Mouse (Mus musculus) megakaryocyte progenitor cell, adult 5-6 weeks (primary cell): ENCODE data around the gene Prokr2. TPM values are rescaled to one million over a fixed set of nuclear protein-coding genes. Genes with fewer than 3 reads are reported as not detected.
"Not testable (repeated sequence)": the region's sequence is repeated elsewhere in the genome, so short reads cannot be mapped to it uniquely, and the experiment has no call there.

Experiments
- ATAC-seq: replicated peaks from 2 replicates; pipeline ENCODE4 v1.8.0; 2016; ENCODE audit warnings: mild to moderate bottlenecking, moderate TSS enrichment, inconsistent platforms; ENCODE audit not compliant: poor library complexity
- total RNA-seq, 2 experiments: library from RNA; stranded (forward) in 1 of 2; stranded (reverse) in 1 of 2; fragments of 157-497, 149-512 nt in 1 of 2; fragments of 200-1000 nt in 1 of 2; gene quantifications; 2 replicates each; pipeline versions ENCODE4 v1.2.3 to v1.2.4; 2015 to 2017

Prokr2 gene
- total RNA-seq, 2 experiments from 2014 or later, result not detected

GRCm38 (mm10) chr2:132341293-132341692, 44.0 kb downstream of the Prokr2 start:
- ATAC-seq, result peak; percentile 34; the same call in 1 of the 2 replicates

GRCm38 (mm10) chr2:132340350-132340749, 44.9 kb downstream of the Prokr2 start:
- ATAC-seq, result no peak

- peak; percentile 60 for ATAC-seq
These were observed 48.0 kb downstream of the Prokr2 start for GRCm38 (mm10) chr2:132337202-132337601.

GRCm38 (mm10) chr2:132323541-132323940, 61.7 kb downstream of the Prokr2 start:
- ATAC-seq, result no peak

- ATAC-seq, result no peak
These were observed 64.7 kb downstream of the Prokr2 start for GRCm38 (mm10) chr2:132320516-132320915.

- ATAC-seq, result no peak
These were observed 68.1 kb downstream of the Prokr2 start for GRCm38 (mm10) chr2:132317178-132317577.

GRCm38 (mm10) chr2:132316041-132316808, 69.0 kb downstream of the Prokr2 start:
- peak; percentile 99 for ATAC-seq

- not testable (repeated sequence) for ATAC-seq
These were observed 71.2 kb downstream of the Prokr2 start for GRCm38 (mm10) chr2:132314057-132314456.

GRCm38 (mm10) chr2:132313568-132313967, 71.7 kb downstream of the Prokr2 start:
- ATAC-seq, result no peak

- ATAC-seq, result no peak
These were observed 72.6 kb downstream of the Prokr2 start for GRCm38 (mm10) chr2:132312616-132313015.

- no peak for ATAC-seq
These were observed 75.8 kb downstream of the Prokr2 start for GRCm38 (mm10) chr2:132309398-132309930.

- ATAC-seq, result no peak
These were observed 76.4 kb downstream of the Prokr2 start for GRCm38 (mm10) chr2:132308829-132309228.

GRCm38 (mm10) chr2:132307213-132307843, 77.9 kb downstream of the Prokr2 start:
- ATAC-seq, result no peak

- peak; percentile 72 for ATAC-seq
These were observed 79.3 kb downstream of the Prokr2 start for GRCm38 (mm10) chr2:132305988-132306387.

GRCm38 (mm10) chr2:132305165-132305564, 80.1 kb downstream of the Prokr2 start:
- peak; percentile 84 for ATAC-seq

GRCm38 (mm10) chr2:132301436-132301835, 83.8 kb downstream of the Prokr2 start:
- ATAC-seq, result no peak

GRCm38 (mm10) chr2:132298250-132298649, 87.0 kb downstream of the Prokr2 start:
- ATAC-seq, result no peak

- ATAC-seq, result peak; percentile 63
These were observed 91.4 kb downstream of the Prokr2 start for GRCm38 (mm10) chr2:132293694-132294450.

GRCm38 (mm10) chr2:132292083-132292482, 93.2 kb downstream of the Prokr2 start:
- ATAC-seq, result no peak

GRCm38 (mm10) chr2:132291265-132291664, 94.0 kb downstream of the Prokr2 start:
- ATAC-seq, result no peak

- no peak for ATAC-seq
These were observed 94.4 kb downstream of the Prokr2 start for GRCm38 (mm10) chr2:132290808-132291207.
